Mouse (Mus musculus) adrenal gland, postnatal 4 days (tissue): ENCODE data around the gene Pgap1. TPM values are rescaled to one million over a fixed set of nuclear protein-coding genes. Genes with fewer than 3 reads are reported as not detected.

ENCODE experiments used
- DNase-seq, 2 experiments: peaks; one replicate each; pipeline ENCODE4 v3.0.0; 2021 to 2022; ENCODE audit warnings: low spot score in 2 of 2, mixed read lengths in 2 of 2
- long read RNA-seq, 2 experiments: library from polyadenylated mRNA; stranded (forward); transcript quantifications; one replicate each; pipeline ENCODE4 v2.0.0; 2021
- total RNA-seq, 2 experiments: library from RNA; stranded (reverse); gene quantifications; 2 replicates each; pipeline ENCODE4 v1.2.3; 2021

The Pgap1 gene
- 10 to 100 TPM; 10.2 to 13.1 TPM for total RNA-seq
- long read RNA-seq, experiment 1, partial matches to known transcripts: 0 of 2 reads
- long read RNA-seq, experiment 1, other reads (novel, unspliced or antisense): 2 of 2 reads
- long read RNA-seq, experiment 2, partial matches to known transcripts: 0 of 1 reads
- long read RNA-seq, experiment 2, other reads (novel, unspliced or antisense): 1 of 1 reads

- DNase-seq: peak; percentile 76
Measured at GRCm38 (mm10) chr1:54557301-54558229, at the start of gene Pgap1. Pgap1 (minus strand) TSS chr1:54557684.

GRCm38 (mm10) chr1:54606936-54607335 lies 49.5 kb upstream of the Pgap1 start:
- DNase-seq: no peak

GRCm38 (mm10) chr1:54601692-54602091 lies 44.2 kb upstream of the Pgap1 start:
- no peak for DNase-seq

- no peak for DNase-seq
Measured at GRCm38 (mm10) chr1:54600275-54600674, 42.8 kb upstream of the Pgap1 start.

- no peak for DNase-seq
Measured at GRCm38 (mm10) chr1:54597594-54598217, 40.2 kb upstream of the Pgap1 start.

- no peak for DNase-seq
Measured at GRCm38 (mm10) chr1:54596151-54596550, 38.7 kb upstream of the Pgap1 start.

- no peak for DNase-seq
Measured at GRCm38 (mm10) chr1:54587076-54587475, 29.6 kb upstream of the Pgap1 start.

GRCm38 (mm10) chr1:54585971-54586555 lies 28.6 kb upstream of the Pgap1 start:
- DNase-seq: no peak

GRCm38 (mm10) chr1:54585278-54585846 lies 27.9 kb upstream of the Pgap1 start:
- DNase-seq: no peak

GRCm38 (mm10) chr1:54584588-54585277 lies 27.2 kb upstream of the Pgap1 start:
- no peak for DNase-seq

- DNase-seq: no peak
Measured at GRCm38 (mm10) chr1:54578358-54579184, 21.1 kb upstream of the Pgap1 start.

- no peak for DNase-seq
Measured at GRCm38 (mm10) chr1:54569102-54569501, 11.6 kb upstream of the Pgap1 start.

GRCm38 (mm10) chr1:54563923-54564322 lies 6.4 kb upstream of the Pgap1 start:
- DNase-seq: no peak

GRCm38 (mm10) chr1:54556586-54557221 lies 780 bp downstream of the Pgap1 start:
- DNase-seq: no peak

GRCm38 (mm10) chr1:54555364-54556140 lies 1.9 kb downstream of the Pgap1 start:
- no peak for DNase-seq

GRCm38 (mm10) chr1:54552621-54553020 lies 4.9 kb downstream of the Pgap1 start:
- no peak for DNase-seq

- DNase-seq: no peak
Measured at GRCm38 (mm10) chr1:54545200-54545599, 12.3 kb downstream of the Pgap1 start.

- DNase-seq: no peak
Measured at GRCm38 (mm10) chr1:54542920-54543319, 14.6 kb downstream of the Pgap1 start.
